Mouse (Mus musculus) T-helper 1 cell (primary cell): ENCODE results near the gene Tlk1.

ENCODE experiments used
- in situ Hi-C: fragments of 300-600 bp; cut with MboI, MseI; formaldehyde crosslinking; loops from one replicate; pipeline ENCODE4 v1.15.1; 2025; ENCODE audit warnings: high pct_unique_total_duplicates

Tlk1 gene

DNA sequence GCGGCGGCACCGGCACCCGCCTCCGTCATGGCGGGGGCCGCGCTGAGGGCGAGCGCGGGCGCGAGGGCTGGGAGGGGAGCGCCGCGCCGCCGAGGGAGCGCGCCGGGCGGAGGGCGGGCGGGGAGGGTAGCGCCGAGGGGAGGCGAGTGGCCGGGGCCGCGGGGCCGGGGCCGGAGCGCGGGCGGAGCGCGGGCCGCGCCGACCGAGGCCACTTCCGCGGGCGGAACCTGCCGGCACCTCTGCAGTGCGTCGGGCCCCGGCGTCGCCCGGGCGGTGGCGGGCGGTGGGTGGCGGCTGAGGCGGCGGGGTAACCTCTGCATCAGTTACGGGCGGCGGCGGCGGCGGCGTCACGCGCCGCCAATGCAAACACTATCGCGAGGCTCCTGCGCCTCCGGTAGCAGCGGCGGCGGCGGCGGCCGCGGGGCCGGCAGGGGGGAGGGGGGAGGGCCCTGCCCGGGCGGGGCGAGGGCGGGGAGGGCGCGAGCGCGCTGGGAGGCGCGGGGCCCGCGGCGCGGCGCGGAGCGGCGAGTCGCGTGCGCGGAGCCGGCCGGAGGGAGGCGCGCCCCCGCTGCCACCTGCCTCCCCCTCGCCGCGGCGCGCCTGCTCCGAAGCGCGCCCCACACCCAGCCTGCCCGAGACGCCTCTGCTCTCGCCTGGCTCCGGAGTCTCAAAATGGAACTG, at the start of gene Tlk1:
TSS of gene Tlk1 (minus strand) at position 358 of the 681 bp plus-strand sequence.
- in situ Hi-C loops: no loop called here

DNA sequence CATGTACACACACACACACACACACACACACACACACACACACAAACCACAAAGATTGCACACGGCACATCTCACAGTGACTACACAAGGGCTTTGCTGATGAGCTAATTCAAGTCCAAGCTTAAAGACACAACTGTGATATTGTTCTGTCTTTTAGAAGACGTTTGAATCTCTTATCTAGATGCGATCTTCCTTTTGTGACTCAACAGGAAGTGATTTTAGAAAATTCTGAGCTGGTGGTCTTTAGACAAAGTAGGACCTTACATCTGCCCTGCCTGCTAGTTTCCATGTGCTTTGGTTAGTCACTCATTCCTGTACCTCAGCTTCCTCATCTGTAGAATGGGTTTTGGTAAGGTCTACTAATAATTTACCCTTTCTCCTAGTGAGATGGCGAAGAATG, 49.6 kb upstream of the Tlk1 start:
- in situ Hi-C loops: no loop called here

DNA sequence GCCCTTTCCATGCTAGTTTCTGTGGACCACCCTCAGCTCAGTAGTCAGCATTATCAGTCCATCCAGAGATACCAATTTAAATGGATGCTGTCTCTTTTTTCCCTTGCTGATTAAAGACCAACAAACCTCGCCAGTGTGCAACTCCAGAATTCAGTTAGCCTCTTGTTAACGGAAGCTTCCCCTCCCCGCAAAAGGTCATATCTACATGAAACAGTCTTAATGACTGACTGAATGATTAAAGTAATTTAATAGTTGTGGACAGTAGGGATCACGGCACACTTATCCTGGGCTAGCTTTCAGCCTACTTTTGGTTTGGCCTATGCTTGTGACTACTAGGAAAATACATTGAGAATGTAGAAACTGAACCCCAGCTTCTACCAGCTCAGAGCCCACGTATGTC, 47.6 kb upstream of the Tlk1 start:
- in situ Hi-C loops: no loop called here

DNA sequence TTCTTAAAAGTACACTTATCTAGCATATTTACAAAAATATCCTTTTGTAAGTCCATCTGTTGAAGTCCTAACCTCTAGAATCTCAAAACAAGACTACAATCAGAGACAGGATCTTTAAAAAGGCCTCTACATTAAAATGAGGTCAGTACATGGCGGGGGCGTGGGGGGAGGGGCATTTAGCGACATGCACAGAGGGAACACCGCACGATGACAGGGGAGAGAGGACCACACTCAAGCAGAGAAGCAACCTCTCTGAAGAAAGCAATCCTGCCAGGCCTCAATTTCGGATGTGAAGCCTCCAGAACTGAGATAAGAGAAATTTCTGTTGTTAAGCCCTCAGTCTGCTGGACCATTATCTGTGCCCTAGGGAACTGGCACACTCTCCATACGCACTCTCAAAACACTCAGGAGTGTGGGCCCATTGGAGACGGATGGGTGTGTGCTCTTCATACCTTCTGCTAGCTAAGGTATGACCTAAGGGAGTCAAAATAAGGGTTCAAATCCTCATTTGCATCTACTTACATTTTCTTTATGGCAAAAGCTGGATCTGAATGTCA, 46.0 kb upstream of the Tlk1 start:
- in situ Hi-C loops: no loop called here

DNA sequence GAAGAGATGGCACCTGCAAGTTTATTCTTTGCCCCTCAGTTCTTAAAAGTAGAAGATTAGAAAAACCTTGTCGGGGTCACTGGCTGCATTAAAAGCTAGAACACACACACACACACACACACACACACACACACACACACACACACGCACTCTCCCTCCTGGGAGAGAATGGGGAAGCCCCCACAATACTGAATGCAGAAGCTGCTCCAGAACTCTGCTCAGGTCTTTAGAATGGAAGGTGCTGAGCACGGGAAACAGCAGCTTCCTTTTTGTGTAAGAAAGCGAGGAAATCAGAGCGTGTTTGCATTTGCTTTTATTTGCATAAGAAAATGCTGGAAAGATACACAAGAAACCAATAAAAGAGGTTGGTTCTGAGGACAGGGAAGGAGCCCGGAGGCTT, 45.3 kb upstream of the Tlk1 start:
- in situ Hi-C loops: no loop called here

DNA sequence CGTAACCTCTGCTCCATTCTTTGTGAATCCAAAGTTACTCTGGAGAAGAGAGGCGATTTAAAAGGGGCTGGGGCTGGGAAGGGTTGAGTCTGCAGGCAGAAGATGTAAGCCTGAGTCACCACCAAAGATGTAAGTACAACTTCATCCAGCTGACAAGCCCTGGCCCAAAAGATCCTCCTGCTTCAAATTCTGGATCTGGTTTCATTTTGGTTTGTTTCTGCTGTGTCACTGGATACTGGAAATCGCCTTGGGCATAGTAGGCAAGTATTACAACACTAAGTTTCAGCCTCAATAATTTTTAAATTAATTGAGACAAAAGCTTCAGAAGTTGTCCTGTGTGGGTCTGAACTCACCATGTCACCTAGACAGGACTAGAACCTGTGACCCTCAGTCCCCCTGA, 43.6 kb upstream of the Tlk1 start:
- in situ Hi-C loops: no loop called here

DNA sequence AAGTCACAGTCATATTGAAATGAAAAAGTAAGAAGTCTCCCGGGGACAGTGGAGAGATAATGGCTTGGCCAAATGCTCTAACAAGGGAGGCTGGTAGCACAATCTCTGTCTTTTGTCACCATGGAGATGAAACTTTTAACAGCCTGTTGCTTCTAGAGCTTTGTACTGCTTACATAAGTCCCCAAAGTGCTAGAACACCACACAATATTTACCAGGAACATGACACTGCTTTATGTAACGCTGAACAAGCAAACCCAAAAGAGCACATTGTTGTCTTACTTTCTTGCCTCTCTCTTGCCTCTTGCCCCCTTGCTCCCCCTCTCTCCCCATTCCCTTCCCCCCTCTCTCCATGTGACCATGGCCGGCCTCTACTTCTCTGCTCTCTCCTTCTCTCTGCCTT, 41.7 kb upstream of the Tlk1 start:
- in situ Hi-C loops: no loop called here

DNA sequence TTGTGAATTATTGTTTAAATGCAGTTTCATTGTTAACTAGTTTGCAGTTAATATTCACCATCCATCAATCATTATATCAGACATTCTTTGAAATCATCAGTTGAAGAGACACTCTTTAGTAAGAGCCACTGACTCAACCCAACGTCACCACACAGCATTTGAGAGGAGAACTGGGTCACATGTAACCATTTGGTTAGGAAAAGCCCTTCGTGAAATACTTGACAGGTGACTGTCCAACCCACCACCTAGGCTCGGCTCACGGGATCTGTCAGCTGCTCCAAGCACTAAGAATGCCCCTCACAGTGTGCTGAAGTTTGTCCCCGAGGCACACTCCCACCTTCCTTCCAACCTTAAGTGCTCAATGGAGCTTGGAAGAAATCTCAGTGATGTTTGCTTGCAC, 37.4 kb upstream of the Tlk1 start:
- in situ Hi-C loops: no loop called here

DNA sequence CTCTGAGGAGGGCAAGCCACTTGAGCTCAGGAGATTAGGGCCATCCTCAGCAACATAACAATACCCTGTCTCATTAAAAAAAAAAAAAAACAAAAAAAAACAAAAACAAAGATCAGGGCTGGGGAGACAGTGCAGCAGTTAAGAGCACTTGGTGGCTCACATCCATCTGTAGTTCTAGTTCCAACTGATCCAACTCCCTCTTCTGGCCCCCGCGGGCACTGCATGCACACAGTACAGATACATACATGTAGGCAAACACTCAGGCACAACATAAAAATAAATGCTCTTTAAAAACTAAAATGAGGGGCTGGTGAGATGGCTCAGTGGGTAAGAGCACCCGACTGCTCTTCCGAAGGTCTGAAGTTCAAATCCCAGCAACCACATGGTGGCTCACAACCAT, 34.2 kb upstream of the Tlk1 start:
- in situ Hi-C loops: no loop called here

DNA sequence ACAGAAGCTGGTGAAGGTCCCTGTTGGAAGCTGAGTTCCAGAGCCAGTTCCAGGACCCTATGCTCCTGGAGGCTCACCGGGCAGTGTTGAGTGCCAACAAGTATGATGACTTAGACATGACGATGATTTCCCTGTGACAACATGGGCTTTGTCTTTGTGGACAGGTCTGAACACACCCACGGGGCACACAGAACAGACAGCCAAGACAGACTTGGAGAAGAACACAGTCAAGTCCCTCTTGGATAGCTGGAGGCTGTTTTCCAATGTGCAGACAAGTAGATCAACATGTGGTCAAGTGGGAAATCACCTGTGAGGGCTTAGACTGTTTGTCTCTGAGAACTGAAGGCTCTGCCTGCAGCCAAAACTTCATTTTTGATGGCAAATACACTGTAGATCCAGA, 31.4 kb upstream of the Tlk1 start:
- in situ Hi-C loops: no loop called here

DNA sequence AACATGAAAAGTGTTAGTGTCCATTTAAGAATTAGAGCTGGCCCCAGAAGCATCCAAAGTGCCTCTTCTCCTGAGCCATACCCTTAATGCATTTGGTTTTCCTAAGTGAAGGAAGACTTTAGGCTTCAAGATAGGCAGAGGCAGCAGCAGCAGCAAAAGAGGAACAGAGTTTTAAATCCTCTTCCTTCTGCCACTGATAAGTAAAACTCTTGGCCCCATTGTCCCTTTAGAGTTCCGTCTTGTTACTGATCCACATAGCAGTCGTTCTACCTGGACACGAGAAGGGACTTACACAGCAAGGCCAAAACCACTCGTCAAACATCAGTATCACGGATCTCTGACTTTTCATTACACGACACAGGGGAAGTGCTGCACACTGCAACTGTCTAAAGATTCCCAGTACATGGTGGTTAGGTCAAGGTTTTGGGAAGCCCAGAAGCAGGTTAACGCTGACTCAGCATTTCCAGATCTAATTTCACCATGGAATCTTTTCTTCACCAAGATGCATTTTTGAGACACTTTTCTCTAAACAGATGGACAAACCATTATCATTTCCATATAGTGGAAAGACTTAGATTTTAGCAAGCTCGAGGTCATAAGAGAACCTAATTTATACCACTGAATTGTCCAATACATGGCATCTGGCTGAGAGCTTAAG, 28.8 kb upstream of the Tlk1 start:
- in situ Hi-C loops: no loop called here

DNA sequence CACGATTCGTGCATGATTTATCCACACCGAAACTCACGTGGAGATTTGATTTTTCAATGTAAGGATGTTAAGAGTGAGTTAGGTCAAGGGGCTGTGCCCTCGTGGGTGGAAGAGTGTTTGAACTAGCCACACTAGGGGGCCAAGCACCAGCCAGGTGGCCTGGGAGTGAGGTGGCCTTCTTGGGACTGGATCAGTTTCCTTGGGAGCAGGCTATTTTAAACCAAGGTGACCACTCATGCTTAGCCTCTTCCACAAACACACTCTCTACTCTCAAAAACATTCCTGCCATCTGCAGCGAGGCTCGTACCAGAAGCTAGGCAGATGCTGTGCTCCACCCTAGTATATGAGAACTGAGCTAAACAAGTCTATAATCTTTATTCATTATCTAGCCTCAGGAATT, 27.8 kb upstream of the Tlk1 start:
- in situ Hi-C loops: no loop called here

DNA sequence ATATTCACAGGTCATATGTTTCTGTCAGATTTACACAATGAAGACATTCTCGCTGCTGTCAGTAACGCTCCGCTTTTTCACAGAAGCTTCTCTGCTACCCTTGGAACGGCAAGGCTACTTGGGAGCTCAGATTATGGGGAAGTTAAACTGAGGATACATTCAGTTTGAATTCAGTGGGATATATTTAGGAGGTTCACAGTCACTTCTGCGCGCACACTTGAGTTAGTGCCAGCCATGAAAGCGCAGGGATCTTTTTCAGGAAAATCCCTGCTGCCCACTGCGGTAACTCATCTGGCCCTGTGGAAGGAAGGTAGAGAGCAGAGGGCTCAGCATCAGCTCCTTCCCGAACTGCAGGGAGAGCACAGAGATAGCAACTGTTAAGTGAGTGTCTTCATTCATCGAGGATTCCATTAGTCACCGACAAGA, 27.3 kb upstream of the Tlk1 start:
- in situ Hi-C loops: no loop called here

DNA sequence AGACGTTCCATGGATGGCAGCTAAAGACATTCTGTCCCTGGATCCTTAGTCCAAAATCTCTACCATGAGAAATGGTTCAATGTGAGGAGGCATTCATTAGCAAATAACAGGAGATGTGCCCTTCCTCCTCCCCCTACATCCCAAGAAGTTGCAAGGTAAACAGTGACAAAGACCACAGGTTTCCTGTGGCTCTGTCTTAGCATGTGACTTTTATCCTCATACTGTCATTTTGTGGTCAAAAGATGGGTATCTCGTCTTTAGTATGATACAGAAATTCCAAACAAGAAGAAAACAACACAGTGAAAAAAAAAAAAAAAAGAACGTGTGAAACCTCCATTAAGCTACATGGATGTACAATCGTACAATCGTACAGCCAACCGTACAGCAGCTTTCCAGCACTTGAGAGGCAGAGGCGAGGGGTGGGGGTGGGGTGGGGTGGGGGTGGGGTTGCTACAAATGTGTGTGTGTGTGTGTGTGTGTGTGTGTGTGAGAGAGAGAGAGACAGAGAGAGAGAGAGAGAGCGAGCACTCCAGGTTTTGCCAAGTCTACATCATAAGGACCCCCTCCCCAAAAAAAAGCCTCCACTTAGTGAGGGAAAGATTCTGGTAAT, 26.8 kb upstream of the Tlk1 start:
- in situ Hi-C loops: no loop called here

DNA sequence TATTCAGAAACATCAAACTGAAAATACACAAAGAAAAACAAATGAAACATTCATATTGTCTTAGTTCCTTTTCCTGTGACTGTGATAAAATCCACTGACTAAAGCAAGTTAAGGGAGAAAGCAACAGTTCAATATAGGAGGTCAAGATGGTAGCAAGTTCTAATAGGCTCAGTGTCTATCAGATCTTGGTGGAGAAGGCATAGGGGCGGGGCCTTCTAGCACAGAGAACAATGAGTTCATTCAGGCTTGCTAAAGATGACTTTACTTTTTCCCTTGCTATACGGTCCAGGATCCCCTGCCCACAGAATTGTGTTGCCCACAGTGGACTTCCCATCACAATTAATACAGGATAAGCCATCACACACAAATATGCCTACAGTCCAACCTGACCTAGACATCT, 20.3 kb upstream of the Tlk1 start:
- in situ Hi-C loops: no loop called here

DNA sequence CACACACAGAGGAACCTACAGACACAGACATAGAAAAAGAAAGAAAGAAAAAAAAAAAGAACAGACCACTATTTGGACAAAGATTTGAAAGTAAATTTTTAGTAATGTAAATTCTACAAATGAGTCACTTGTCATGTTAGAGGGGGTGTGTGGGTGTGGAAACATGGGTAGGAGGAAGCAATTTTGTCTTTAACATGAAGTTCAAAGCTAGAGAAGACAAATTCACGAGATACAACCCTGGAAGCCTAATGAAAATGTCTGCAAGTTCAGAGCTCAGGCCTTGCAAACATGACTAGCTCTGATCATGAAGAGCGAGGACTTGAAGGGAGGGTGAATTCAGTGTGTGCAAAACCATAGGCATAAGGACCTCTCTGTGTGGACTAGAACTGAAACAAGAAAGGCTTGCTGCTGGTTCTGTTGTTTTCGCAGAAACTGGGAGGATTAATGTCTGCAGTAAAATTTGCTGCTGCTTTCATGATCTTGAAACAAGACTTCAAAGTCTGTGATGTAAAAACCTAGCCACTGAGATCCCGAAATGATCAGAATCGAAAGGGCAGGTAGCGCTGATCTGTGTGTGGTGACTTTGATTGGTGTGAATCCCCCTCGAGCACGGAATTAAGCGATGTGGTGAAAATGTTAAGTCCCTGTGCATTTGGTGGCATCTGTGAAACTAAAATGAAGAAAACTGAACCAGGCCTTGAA, 19.3 kb upstream of the Tlk1 start:
- in situ Hi-C loops: no loop called here

DNA sequence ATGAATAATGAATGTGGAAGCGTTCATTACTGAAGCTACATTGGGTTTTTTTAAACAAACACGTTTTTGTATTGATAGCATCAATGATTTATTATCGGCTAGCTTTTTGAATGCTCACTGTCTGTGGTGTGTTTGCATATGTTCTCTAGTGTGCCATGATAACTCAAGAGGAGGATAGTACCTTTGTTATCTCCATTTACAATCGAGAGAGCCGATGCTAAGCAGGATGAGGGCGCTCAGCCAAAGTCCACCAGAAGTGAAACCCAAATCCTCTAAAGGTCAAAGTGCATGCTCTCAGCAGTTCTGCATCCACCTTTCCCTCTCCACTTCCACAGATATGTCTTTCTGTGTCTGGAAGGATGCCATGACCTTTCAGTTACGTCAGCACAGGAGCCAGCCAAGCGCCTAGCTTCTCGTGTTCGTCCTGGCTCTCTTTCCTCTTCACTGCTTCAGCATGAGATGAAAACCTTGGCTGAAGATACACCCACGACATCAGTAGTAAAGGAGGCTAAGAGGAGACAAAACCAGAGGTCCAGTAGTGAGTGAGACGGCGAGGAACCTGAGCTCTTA, 16.6 kb upstream of the Tlk1 start:
- in situ Hi-C loops: no loop called here

DNA sequence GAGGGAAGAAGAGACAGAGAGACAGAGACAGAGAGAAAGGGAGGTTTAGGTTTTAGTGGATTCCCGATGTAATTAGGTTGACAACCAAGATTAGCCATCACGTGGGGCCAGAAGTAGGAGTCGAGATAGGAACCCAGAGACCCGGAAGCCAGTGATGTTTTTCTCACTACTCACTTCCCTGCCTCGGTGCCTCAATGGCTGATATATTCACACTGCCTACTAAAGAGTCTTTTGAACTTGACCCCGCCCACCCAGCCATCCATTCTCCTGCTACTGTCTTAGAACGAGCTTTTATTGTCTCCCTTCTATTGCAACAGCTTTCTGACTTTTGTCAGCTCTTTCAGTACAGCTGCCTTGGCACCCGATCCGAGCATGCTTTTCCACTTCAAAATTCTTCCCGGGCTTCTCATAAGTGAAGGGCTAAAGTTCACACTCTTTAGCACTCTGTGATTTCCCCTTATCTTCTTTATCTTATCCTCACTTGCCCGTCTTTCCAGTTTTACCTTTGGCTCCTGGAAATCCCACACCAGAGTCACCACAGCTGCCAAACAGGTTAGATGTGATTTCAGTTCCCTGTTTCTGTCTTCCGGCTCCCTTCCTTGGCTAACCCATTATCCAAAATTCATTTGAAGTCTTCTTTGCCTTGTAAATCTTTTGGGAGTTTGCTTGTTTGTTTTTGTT, 13.1 kb upstream of the Tlk1 start:
- in situ Hi-C loops: no loop called here

DNA sequence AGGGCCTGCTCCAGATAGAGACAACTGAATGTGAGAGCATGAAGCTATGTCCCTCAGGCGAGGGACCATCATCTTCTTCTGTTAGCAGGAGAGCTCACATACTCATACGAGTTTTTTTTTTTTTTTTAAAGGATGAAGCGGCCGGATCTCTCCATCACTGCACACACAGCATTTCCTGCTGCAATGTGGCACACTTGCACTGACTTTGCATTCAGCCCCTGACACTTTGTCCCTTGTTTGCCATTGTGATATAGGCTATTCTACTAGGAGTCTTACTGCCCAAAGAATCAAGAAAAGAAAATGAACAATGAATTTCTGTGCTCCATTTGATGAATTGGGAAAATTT, 10.8 kb upstream of the Tlk1 start:
- in situ Hi-C loops: no loop called here

DNA sequence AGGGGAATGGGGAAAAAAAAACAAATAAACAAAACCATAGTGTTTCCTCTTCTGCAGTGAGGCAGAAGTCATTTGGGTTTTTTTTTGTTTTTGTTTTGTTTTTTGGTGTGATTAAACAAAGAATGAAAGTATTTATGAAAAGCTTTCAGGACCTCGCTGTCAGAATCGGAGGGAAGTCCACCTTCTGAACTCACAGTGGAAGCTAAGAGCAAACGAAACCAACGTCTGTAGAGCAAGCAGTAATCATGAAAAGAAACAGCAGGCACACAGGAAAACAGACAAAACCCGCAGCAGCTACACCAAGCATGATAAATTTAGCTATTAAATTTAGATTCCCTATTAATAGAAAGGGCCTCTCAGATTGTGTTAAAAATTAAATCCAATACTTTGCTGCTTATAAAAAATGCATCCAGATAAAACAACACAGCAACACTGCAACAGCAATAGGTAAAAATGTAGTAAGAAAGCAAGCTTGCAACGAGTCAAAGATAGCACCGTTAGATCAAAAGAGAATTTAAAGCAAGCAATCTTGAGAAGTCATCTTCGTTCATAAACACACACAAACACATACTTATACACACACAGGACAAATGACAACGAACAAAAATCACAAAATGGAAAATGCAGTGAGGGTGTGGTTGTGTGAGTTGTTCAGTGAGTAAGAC, 10.2 kb upstream of the Tlk1 start:
- in situ Hi-C loops: no loop called here

DNA sequence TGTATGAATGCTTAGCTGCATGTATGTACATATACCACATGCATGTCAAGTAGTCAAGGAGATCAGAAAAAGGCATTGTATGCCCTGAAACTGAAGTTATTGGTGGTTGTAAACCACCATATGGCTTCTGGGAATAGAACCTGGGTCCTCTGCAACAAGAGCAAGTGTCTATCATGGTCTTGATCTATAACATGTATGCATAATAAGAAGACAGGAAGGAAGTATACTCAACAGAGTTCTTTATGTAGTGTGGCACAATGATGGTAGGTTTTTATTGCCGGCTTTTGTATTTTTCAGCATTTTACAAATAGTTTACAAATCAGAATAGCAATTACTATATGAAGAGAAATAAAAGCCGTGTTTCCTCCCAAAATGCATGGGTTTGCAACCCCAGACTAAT, 9.7 kb upstream of the Tlk1 start:
- in situ Hi-C loops: no loop called here
